Mouse (Mus musculus) stomach, postnatal 0 days (tissue): Measurements from ENCODE around the gene Mrpl33.

ENCODE experiments used
- CTCF ChIP-seq: IDR thresholded peaks from 2 replicates; pipeline ENCODE4 v1.5.1; 2016; ENCODE audit warnings: antibody characterized with exemption, low read depth, mild to moderate bottlenecking, moderate library complexity
- EP300 ChIP-seq: optimal IDR thresholded peaks from 2 replicates; pipeline ENCODE3; 2016; ENCODE audit warnings: antibody characterized with exemption

- TF ChIP-seq EP300 (no peak), CTCF (peak; percentile 63)
Measured at GRCm38 (mm10) chr5:31599161-31599560, 2.4 kb downstream of the Mrpl33 start.
